23 mouse cellular contexts compared by ENCODE assay signal in the genomic region with DNA sequence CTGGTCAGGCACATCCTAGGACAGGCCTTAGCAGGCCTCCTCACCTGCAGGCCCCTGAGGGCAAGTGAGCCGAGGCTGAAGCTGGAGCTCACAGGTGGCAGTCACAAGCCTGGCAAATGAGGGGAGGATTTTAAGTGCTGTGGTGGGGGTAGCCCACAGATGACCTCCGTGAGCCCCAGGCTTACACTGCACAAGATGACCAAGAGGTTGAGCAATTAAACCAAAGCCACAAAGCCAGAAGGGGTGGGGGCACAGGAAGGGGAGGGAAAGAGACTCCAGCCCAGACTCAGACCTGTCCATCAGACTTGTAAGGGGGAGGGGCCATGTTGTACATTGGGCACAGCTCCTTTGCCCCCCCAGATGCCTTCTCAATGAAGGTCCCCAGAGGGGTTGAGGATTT. TPM values are rescaled to one million over a fixed set of nuclear protein-coding genes. Genes with fewer than 3 reads are reported as not detected.
DNase-seq lines count a peak whose midpoint lies in the region; ATAC-seq and TF ChIP-seq lines count a peak whose summit lies in the region.
"Had no signal": no experiment of that assay in that cellular context is flagged by ENCODE, and none has a peak within 500 bp of the region (broad histone marks: within the 10 kb centered on the region; RNA-seq: fewer than 3 reads in every experiment).

No protein-coding gene starts in this region.

- H3K4me1 ChIP-seq in liver, embryonic 13.5 days (replicated peaks) = peaks cover 78% of the 10 kb centered on the region
- peaks cover 30% of the 10 kb centered on the region for H3K4me1 ChIP-seq in liver, embryonic 11.5 days (replicated peaks; ENCODE audit: control insufficient read depth, insufficient read depth, low read length)
- peaks cover 32% of the 10 kb centered on the region for H3K4me1 ChIP-seq in bone marrow, adult 2 months (ENCODE audit: control insufficient read depth, insufficient read depth, low read length)
- peaks cover 45% of the 10 kb centered on the region for H3K4me1 ChIP-seq in liver, postnatal 0 days (ENCODE audit: insufficient read depth)
- H3K4me1 ChIP-seq: embryonic facial prominence, embryonic 12.5 days; forebrain, embryonic 15.5 days had no signal

- no peak overlapping the region for H3K4me3 ChIP-seq in liver, embryonic 13.5 days (replicated peaks)
- no peak overlapping the region for H3K4me3 ChIP-seq in liver, embryonic 11.5 days (ENCODE audit: low read depth, low read length)
- peak overlapping the region; percentile 13 for H3K4me3 ChIP-seq in bone marrow, adult 2 months (replicated peaks; ENCODE audit: control insufficient read depth, low read depth, low read length)
- H3K4me3 ChIP-seq in liver, postnatal 0 days (ENCODE audit: low read depth, low read length) = no peak overlapping the region
- H3K4me3 ChIP-seq: embryonic facial prominence, embryonic 12.5 days; forebrain, embryonic 15.5 days; heart, embryonic 13.5 days; hindbrain, embryonic 12.5 days had no signal

- H3K4me2 ChIP-seq in liver, embryonic 13.5 days = no peak overlapping the region
- no peak overlapping the region for H3K4me2 ChIP-seq in liver, embryonic 11.5 days
- H3K4me2 ChIP-seq in liver, postnatal 0 days (ENCODE audit: low read depth, low read length) = 0 out of 2 replicates have a peak overlapping the region, but pooled peaks have one; percentile 6
- H3K4me2 ChIP-seq: embryonic facial prominence, embryonic 12.5 days; forebrain, embryonic 15.5 days; heart, embryonic 13.5 days; hindbrain, embryonic 12.5 days had no signal

- no peak for TF ChIP-seq CTCF in bone marrow, adult 2 months (IDR thresholded peaks at IDR 0.05; ENCODE audit: control insufficient read depth, insufficient read depth, low read length)
- no peak for TF ChIP-seq CTCF in liver, postnatal 0 days (IDR thresholded peaks at IDR 0.05; ENCODE audit: low read depth)

- ATAC-seq in liver, embryonic 13.5 days (ENCODE audit: low read depth) = 0 out of 2 replicates have a peak, but pooled peaks have one; percentile 6
- ATAC-seq in liver, embryonic 11.5 days (replicated peaks; ENCODE audit: low FRiP score) = no peak
- no peak for ATAC-seq in liver, postnatal 0 days
- peak; percentile 49 for ATAC-seq in megakaryocyte progenitor cell, adult 5-6 weeks (replicated peaks; ENCODE audit: poor library complexity)
- ATAC-seq in frontal cortex, adult (ENCODE audit: low TSS enrichment) = no peak
- ATAC-seq: CD4-positive, CD25-positive, alpha-beta regulatory T cell, adult 4 months; forebrain, embryonic 15.5 days; hindbrain, embryonic 16.5 days had no signal

- no peak overlapping the region for H3K27ac ChIP-seq in liver, embryonic 13.5 days
- H3K27ac ChIP-seq in liver, embryonic 11.5 days (ENCODE audit: low read depth, low read length) = no peak overlapping the region
- peak overlapping the region; percentile 39 for H3K27ac ChIP-seq in bone marrow, adult 2 months (ENCODE audit: control insufficient read depth, insufficient read depth, low read depth, low read length, poor library complexity)
- H3K27ac ChIP-seq in liver, postnatal 0 days (ENCODE audit: low read depth) = no peak overlapping the region
- H3K27ac ChIP-seq: embryonic facial prominence, embryonic 12.5 days; forebrain, embryonic 15.5 days; heart, embryonic 13.5 days; hindbrain, embryonic 12.5 days had no signal

- TF ChIP-seq POLR2A in bone marrow, adult 2 months (IDR thresholded peaks at IDR 0.05; ENCODE audit: borderline replicate concordance, control insufficient read depth, low read depth, low read length) = no peak

- H3K36me3 ChIP-seq in liver, embryonic 13.5 days = no peaks in the 10 kb centered on the region
- no peaks in the 10 kb centered on the region for H3K36me3 ChIP-seq in liver, embryonic 11.5 days (ENCODE audit: control insufficient read depth, insufficient read depth, low read length)
- peaks cover 3% of the 10 kb centered on the region for H3K36me3 ChIP-seq in liver, postnatal 0 days (replicated peaks; ENCODE audit: insufficient read depth, low read length)
- H3K36me3 ChIP-seq: embryonic facial prominence, embryonic 12.5 days; forebrain, embryonic 15.5 days; heart, embryonic 13.5 days; hindbrain, embryonic 12.5 days had no signal

- no peaks in the 10 kb centered on the region for H3K9me3 ChIP-seq in liver, embryonic 13.5 days (replicated peaks)
- H3K9me3 ChIP-seq in liver, embryonic 11.5 days (ENCODE audit: control insufficient read depth, low read length) = no peaks in the 10 kb centered on the region
- H3K9me3 ChIP-seq in liver, postnatal 0 days (ENCODE audit: low read length) = no peaks in the 10 kb centered on the region
- H3K9me3 ChIP-seq: embryonic facial prominence, embryonic 12.5 days; forebrain, embryonic 15.5 days; G1E; heart, embryonic 13.5 days; hindbrain, embryonic 12.5 days had no signal

- no peak for TF ChIP-seq EP300 in liver, postnatal 0 days (IDR thresholded peaks at IDR 0.05; ENCODE audit: low read depth)

- no peak overlapping the region for H3K9ac ChIP-seq in liver, embryonic 13.5 days
- no peak overlapping the region for H3K9ac ChIP-seq in liver, embryonic 11.5 days (ENCODE audit: low read depth, low read length)
- no peak overlapping the region for H3K9ac ChIP-seq in liver, postnatal 0 days (replicated peaks)
- H3K9ac ChIP-seq: embryonic facial prominence, embryonic 12.5 days; forebrain, embryonic 15.5 days; heart, embryonic 13.5 days; hindbrain, embryonic 12.5 days had no signal

- 49% methylated on average over 2 of the region's 2 CpGs for WGBS in liver, embryonic 13.5 days (ENCODE audit: insufficient replicate concordance)
- 50% methylated on average over 2 of the region's 2 CpGs for WGBS in liver, embryonic 11.5 days
- 20% methylated on average over 2 of the region's 2 CpGs for WGBS in bone marrow, adult 2 months
- WGBS in liver, postnatal 0 days (ENCODE audit: insufficient replicate concordance) = 67% methylated on average over 2 of the region's 2 CpGs

- no peak for DNase-seq in liver, embryonic 13.5 days
- no peak for DNase-seq in liver, embryonic 11.5 days (ENCODE audit: low spot score)
- DNase-seq in liver, postnatal 0 days = no peak
- no peak for DNase-seq in gastrocnemius, postnatal 10 days
- DNase-seq in embryo, embryonic 9.5 days (ENCODE audit: extremely low spot score) = no peak
- DNase-seq: adrenal gland, postnatal 14 days; B cell, adult 2 months; cerebellum, adult 2 months; cerebellum, postnatal 10 days; embryo, embryonic 11 days; gastrocnemius, postnatal 25 days; heart, adult 11 months; heart, postnatal 4 days had no signal

- H3K27me3 ChIP-seq in liver, embryonic 13.5 days = no peaks in the 10 kb centered on the region
- H3K27me3 ChIP-seq in liver, embryonic 11.5 days (replicated peaks; ENCODE audit: control insufficient read depth, insufficient read depth, low read length) = no peaks in the 10 kb centered on the region
- no peaks in the 10 kb centered on the region for H3K27me3 ChIP-seq in liver, postnatal 0 days (ENCODE audit: insufficient read depth, low read length)
- H3K27me3 ChIP-seq: embryonic facial prominence, embryonic 12.5 days; forebrain, embryonic 15.5 days; heart, embryonic 13.5 days; hindbrain, embryonic 12.5 days had no signal

RNA-seq across cellular contexts. Expression of gene Prkcd, which starts 9.3 kb away (rescaled TPM):
- polyA plus RNA-seq in liver, embryonic 13.5 days (2015; fragmentation: Nextera tagmentation; extraction: Ambion mirVana) = 16.0 and 16.3 TPM in 2 replicates
- polyA plus RNA-seq in liver, embryonic 11.5 days (2014; fragmentation: Nextera tagmentation; extraction: Ambion mirVana) = 34.7 and 38.4 TPM in 2 replicates
- 67.1 and 177 TPM in 2 replicates for polyA plus RNA-seq in bone marrow, adult 2 months (2011; ENCODE audit: insufficient read depth, insufficient read length, low replicate concordance, missing spikeins)
- polyA plus RNA-seq in liver, postnatal 0 days (2015; fragmentation: Nextera tagmentation; extraction: Ambion mirVana) = 16.7 and 17.8 TPM in 2 replicates
- 71.8 and 84.3 TPM in 2 replicates for total RNA-seq in megakaryocyte progenitor cell, adult 5-6 weeks (2015)
- total RNA-seq in megakaryocyte progenitor cell, adult 5-6 weeks (2017) = 106 and 118 TPM in 2 replicates
- 10 to 100 TPM; 10.9 to 18.6 TPM for total RNA-seq in gastrocnemius, postnatal 10 days (2021)

RNA-seq across cellular contexts. Expression of gene Rft1, which starts 37.4 kb away (rescaled TPM):
- polyA plus RNA-seq in liver, embryonic 13.5 days (2015; fragmentation: Nextera tagmentation; extraction: Ambion mirVana) = 5.1 and 5.4 TPM in 2 replicates
- polyA plus RNA-seq in liver, embryonic 11.5 days (2014; fragmentation: Nextera tagmentation; extraction: Ambion mirVana) = 9.7 and 9.8 TPM in 2 replicates
- polyA plus RNA-seq in bone marrow, adult 2 months (2011; ENCODE audit: insufficient read depth, insufficient read length, low replicate concordance, missing spikeins) = 3.1 and 4.9 TPM in 2 replicates
- polyA plus RNA-seq in liver, postnatal 0 days (2015; fragmentation: Nextera tagmentation; extraction: Ambion mirVana) = 6.6 and 7.0 TPM in 2 replicates
- 12.3 and 12.7 TPM in 2 replicates for total RNA-seq in megakaryocyte progenitor cell, adult 5-6 weeks (2015)
- total RNA-seq in megakaryocyte progenitor cell, adult 5-6 weeks (2017) = 13.0 and 16.5 TPM in 2 replicates
- total RNA-seq in gastrocnemius, postnatal 10 days (2021) = 1 to 10 TPM; 6.4 to 7.3 TPM

Comparison
In these comparisons a context has a peak if more than half of its experiments do, and no peak if none do; other contexts are left out.
1. ATAC-seq: peak in liver, embryonic 13.5 days (single experiment) and megakaryocyte progenitor cell, adult 5-6 weeks (single experiment); none in liver, embryonic 11.5 days (single experiment), liver, postnatal 0 days (single experiment) and frontal cortex, adult (single experiment).